Mouse (Mus musculus) embryonic facial prominence, embryonic 14.5 days (tissue): ENCODE data around the gene Rpl13a. TPM values are rescaled to one million over a fixed set of nuclear protein-coding genes. Genes with fewer than 3 reads are reported as not detected.

ENCODE experiments used
- ATAC-seq: fragments of 200-750 bp; cut with Nextera tagmentation; 2 replicates; pipeline ENCODE4 v1.8.0; 2017; ENCODE audit warnings: low read depth, moderate number of reproducible peaks, moderate TSS enrichment
- DNase-seq: peaks from one replicate; pipeline ENCODE4 v3.0.0-alpha.2; 2015; ENCODE audit warnings: low spot score
- H3K27ac ChIP-seq: fragments of 300-500 bp; sonication (generic); replicated peaks from 2 replicates; pipeline ENCODE4 v1.5.1; 2014; ENCODE audit warnings: low read depth, mild to moderate bottlenecking, low read length, moderate library complexity
- H3K27me3 ChIP-seq: fragments of 300-500 bp; sonication (generic); replicated peaks from 2 replicates; pipeline ENCODE4 v1.6.1; 2014; ENCODE audit warnings: low read length; ENCODE audit not compliant: control insufficient read depth, insufficient read depth
- H3K36me3 ChIP-seq: fragments of 300-500 bp; sonication (generic); 2 replicates; pipeline ENCODE4 v1.6.1; 2014; ENCODE audit warnings: low read length, mixed read lengths; ENCODE audit not compliant: control insufficient read depth, insufficient read depth
- H3K4me1 ChIP-seq: fragments of 300-500 bp; sonication (generic); 2 replicates; pipeline ENCODE4 v1.6.1; 2014; ENCODE audit warnings: antibody characterized with exemption, low read length; ENCODE audit not compliant: control insufficient read depth, insufficient read depth
- H3K4me2 ChIP-seq: fragments of 300-500 bp; sonication (generic); 2 replicates; pipeline ENCODE4 v1.6.1; 2014; ENCODE audit warnings: low read depth, mild to moderate bottlenecking, low read length, moderate library complexity, mixed read lengths
- H3K4me3 ChIP-seq: fragments of 300-500 bp; sonication (generic); 2 replicates; pipeline ENCODE4 v1.5.1; 2014; ENCODE audit warnings: low read depth, mild to moderate bottlenecking, low read length
- H3K9ac ChIP-seq: fragments of 300-500 bp; sonication (generic); 2 replicates; pipeline ENCODE4 v1.6.1; 2014; ENCODE audit warnings: low read depth, mild to moderate bottlenecking, low read length, moderate library complexity, mixed read lengths
- H3K9me3 ChIP-seq: fragments of 300-500 bp; sonication (generic); 2 replicates; pipeline ENCODE4 v1.6.1; 2016; ENCODE audit warnings: low read length; ENCODE audit not compliant: control insufficient read depth
- WGBS: fragments of 180-500 bp; shearing (Covaris S2); extraction: QIAGEN DNeasy Blood & Tissue Kit; methylation state at CpG from one replicate; pipeline ENCODE4 v1.1.7; 2014; 5-methylcytosine and 5-hydroxymethylcytosine counted together
- polyA plus RNA-seq: library from polyadenylated mRNA; unstranded; fragments of >200 nt; fragmentation: Nextera tagmentation; extraction: Ambion mirVana; gene quantifications from 2 replicates; pipeline ENCODE4 v1.2.1, GENCODE M21; 2014

Rpl13a gene
- polyA plus RNA-seq, 1 experiment from 2014 or later, result 1,619 TPM

GRCm38 (mm10) chr7:45135993-45136567, 7.5 kb upstream of the Rpl13a start, which contains the start of the genes Gm45713 and Flt3l:
Gm45713 (minus strand) TSS chr7:45136231.
Flt3l (minus strand) TSS chr7:45136432.
- H3K4me1 ChIP-seq, result peaks cover 4% of the 10 kb centered on the region; the same call in 1 of the 2 replicates
- H3K27ac ChIP-seq, result no peak within 1 kb of the TSS
- no peaks in the 10 kb centered on the region for H3K9me3 ChIP-seq
- H3K4me3 ChIP-seq, result peak within 1 kb of the TSS; percentile 44
- ATAC-seq, result peak; percentile 93
- H3K36me3 ChIP-seq, result no peaks in the 10 kb centered on the region
- no peaks in the 10 kb centered on the region for H3K27me3 ChIP-seq
- WGBS, result 3% methylated on average over 25 of the region's 29 CpGs
- peak within 1 kb of the TSS; percentile 59 for H3K4me2 ChIP-seq
- DNase-seq, result peak; percentile 92
- H3K9ac ChIP-seq, result peak within 1 kb of the TSS; percentile 61

GRCm38 (mm10) chr7:45135370-45135769, 6.8 kb upstream of the Rpl13a start:
- DNase-seq (no peak), ATAC-seq (no peak)
- 75% methylated on average over 3 of the region's 3 CpGs for WGBS
- no peak overlapping the region for H3K27ac ChIP-seq
- H3K9ac ChIP-seq, result peak overlapping the region; percentile 61; the same call in 1 of the 2 replicates
- peak overlapping the region; percentile 44; the same call in 1 of the 2 replicates for H3K4me3 ChIP-seq
- H3K4me1 ChIP-seq, result peaks cover 4% of the 10 kb centered on the region; the same call in 1 of the 2 replicates
- H3K36me3 ChIP-seq, result no peaks in the 10 kb centered on the region
- no peaks in the 10 kb centered on the region for H3K27me3 ChIP-seq
- H3K4me2 ChIP-seq, result peak overlapping the region; percentile 59
- no peaks in the 10 kb centered on the region for H3K9me3 ChIP-seq

GRCm38 (mm10) chr7:45134544-45135026, 6.0 kb upstream of the Rpl13a start:
- Histone ChIP-seq H3K9ac (no peak overlapping the region), H3K4me1 (peaks cover 8% of the 10 kb centered on the region; the same call in 1 of the 2 replicates), H3K27me3 (no peaks in the 10 kb centered on the region), H3K4me2 (no peak overlapping the region), H3K27ac (no peak overlapping the region), H3K4me3 (no peak overlapping the region), H3K9me3 (no peaks in the 10 kb centered on the region), H3K36me3 (no peaks in the 10 kb centered on the region)
- 10% methylated on average over 12 of the region's 12 CpGs for WGBS
- no peak for ATAC-seq
- peak; percentile 44 for DNase-seq

GRCm38 (mm10) chr7:45133446-45134159, 5.0 kb upstream of the Rpl13a start:
- H3K27me3 ChIP-seq, result no peaks in the 10 kb centered on the region
- no peak overlapping the region for H3K4me2 ChIP-seq
- H3K9ac ChIP-seq, result no peak overlapping the region
- H3K4me1 ChIP-seq, result peaks cover 9% of the 10 kb centered on the region; the same call in 1 of the 2 replicates
- no peak overlapping the region for H3K27ac ChIP-seq
- H3K36me3 ChIP-seq, result no peaks in the 10 kb centered on the region
- no peak overlapping the region for H3K4me3 ChIP-seq
- no peaks in the 10 kb centered on the region for H3K9me3 ChIP-seq
- DNase-seq, result no peak
- WGBS, result 73% methylated on average over 8 of the region's 8 CpGs
- ATAC-seq, result no peak

- WGBS, result 77% methylated on average over 9 of the region's 11 CpGs
- peaks cover 14% of the 10 kb centered on the region for H3K4me1 ChIP-seq
- no peak overlapping the region for H3K27ac ChIP-seq
- DNase-seq, result no peak
- ATAC-seq, result no peak
- no peak overlapping the region for H3K9ac ChIP-seq
- no peaks in the 10 kb centered on the region for H3K9me3 ChIP-seq
- H3K4me2 ChIP-seq, result no peak overlapping the region
- no peaks in the 10 kb centered on the region for H3K27me3 ChIP-seq
- H3K4me3 ChIP-seq, result no peak overlapping the region
- peaks cover 8% of the 10 kb centered on the region for H3K36me3 ChIP-seq
Observed at GRCm38 (mm10) chr7:45131850-45132249, 3.3 kb upstream of the Rpl13a start.

- 54% methylated on average over 15 of the region's 15 CpGs for WGBS
- H3K27ac ChIP-seq, result peak overlapping the region; percentile 89
- no peak for DNase-seq
- H3K4me3 ChIP-seq, result peak overlapping the region; percentile 48
- H3K36me3 ChIP-seq, result peaks cover 27% of the 10 kb centered on the region
- peaks cover 14% of the 10 kb centered on the region for H3K4me1 ChIP-seq
- peak overlapping the region; percentile 61 for H3K4me2 ChIP-seq
- no peak for ATAC-seq
- H3K9me3 ChIP-seq, result no peaks in the 10 kb centered on the region
- H3K27me3 ChIP-seq, result no peaks in the 10 kb centered on the region
- H3K9ac ChIP-seq, result peak overlapping the region; percentile 68
Observed at GRCm38 (mm10) chr7:45129776-45130512, 1.4 kb upstream of the Rpl13a start.

GRCm38 (mm10) chr7:45129318-45129717, 757 bp upstream of the Rpl13a start:
- 2% methylated on average over 15 of the region's 17 CpGs for WGBS
- Histone ChIP-seq H3K27me3 (no peaks in the 10 kb centered on the region), H3K9ac (peak overlapping the region; percentile 68), H3K4me2 (peak overlapping the region; percentile 61), H3K4me3 (peak overlapping the region; percentile 48), H3K27ac (peak overlapping the region; percentile 89), H3K36me3 (peaks cover 31% of the 10 kb centered on the region), H3K9me3 (no peaks in the 10 kb centered on the region), H3K4me1 (peaks cover 18% of the 10 kb centered on the region)
- ATAC-seq (no peak; the same call in 1 of the 2 replicates), DNase-seq (no peak)

- H3K27ac ChIP-seq, result peak overlapping the region; percentile 92
- no peaks in the 10 kb centered on the region for H3K9me3 ChIP-seq
- DNase-seq, result no peak
- peaks cover 23% of the 10 kb centered on the region for H3K4me1 ChIP-seq
- H3K27me3 ChIP-seq, result no peaks in the 10 kb centered on the region
- H3K36me3 ChIP-seq, result peaks cover 36% of the 10 kb centered on the region
- WGBS, result 2% methylated on average over 6 of the region's 6 CpGs
- peak overlapping the region; percentile 99 for H3K9ac ChIP-seq
- ATAC-seq, result no peak
- H3K4me2 ChIP-seq, result peak overlapping the region; percentile 95
- peak overlapping the region; percentile 70 for H3K4me3 ChIP-seq
Observed at GRCm38 (mm10) chr7:45127700-45128224, 799 bp downstream of the Rpl13a start.
